In the genomic region with DNA sequence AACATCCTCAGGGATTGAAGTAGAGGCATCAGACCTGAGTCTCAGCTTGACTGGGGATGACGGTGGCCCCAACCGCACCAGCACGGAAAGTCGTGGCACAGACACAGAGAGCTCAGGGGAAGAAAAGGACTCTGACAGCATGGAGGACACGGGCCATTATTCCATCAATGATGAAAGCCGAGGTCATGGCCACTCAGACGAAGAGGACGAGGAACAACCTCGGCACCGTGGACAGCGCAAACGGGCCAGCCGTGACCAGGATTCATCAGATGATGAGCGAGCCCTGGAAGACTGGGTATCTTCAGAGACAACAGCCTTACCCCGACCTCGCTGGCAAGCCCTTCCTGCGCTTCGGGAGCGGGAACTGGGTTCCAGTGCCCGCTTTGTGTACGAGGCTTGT, we compare ENCODE assay signal across 13 mouse cellular contexts. TPM values are rescaled to one million over a fixed set of nuclear protein-coding genes. Genes with fewer than 3 reads are reported as not detected.
"Had no signal": no experiment of that assay in that cellular context is flagged by ENCODE, and none has a peak within 500 bp of the region (broad histone marks: within the 10 kb centered on the region; RNA-seq: fewer than 3 reads in every experiment).

No protein-coding gene starts in this region.

- DNase-seq: liver, postnatal 0 days; lung, postnatal 14 days; right cerebral cortex, postnatal 14 days; thymus, adult 2 months; thymus, postnatal 25 days had no signal

- H3K9ac ChIP-seq: liver, embryonic 12.5 days; liver, postnatal 0 days; lung, embryonic 15.5 days; midbrain, embryonic 12.5 days; stomach, embryonic 15.5 days had no signal

- H3K4me3 ChIP-seq: left cerebral cortex, adult 2 months; limb, embryonic 10.5 days; liver, embryonic 12.5 days; lung, embryonic 15.5 days; midbrain, embryonic 12.5 days; stomach, embryonic 15.5 days had no signal

- H3K27me3 ChIP-seq: liver, embryonic 12.5 days; lung, embryonic 15.5 days; midbrain, embryonic 12.5 days; stomach, embryonic 15.5 days had no signal

- H3K9me3 ChIP-seq: limb, embryonic 10.5 days; liver, embryonic 12.5 days; lung, embryonic 15.5 days; midbrain, embryonic 12.5 days; stomach, embryonic 15.5 days had no signal

- H3K27ac ChIP-seq: left cerebral cortex, adult 2 months; limb, embryonic 10.5 days; liver, embryonic 12.5 days; lung, embryonic 15.5 days; midbrain, embryonic 12.5 days; stomach, embryonic 15.5 days had no signal

- ATAC-seq: liver, embryonic 12.5 days; liver, postnatal 0 days; midbrain, embryonic 16.5 days had no signal

- H3K4me1 ChIP-seq: limb, embryonic 10.5 days; liver, embryonic 12.5 days; lung, embryonic 15.5 days; midbrain, embryonic 12.5 days; stomach, embryonic 15.5 days had no signal

- H3K4me2 ChIP-seq: liver, embryonic 12.5 days; lung, embryonic 15.5 days; midbrain, embryonic 12.5 days; stomach, embryonic 15.5 days had no signal

RNA-seq across cellular contexts. Expression of a gene that starts 47.3 kb away (rescaled TPM):
- total RNA-seq: megakaryocyte-erythroid progenitor cell, adult 5-6 weeks had no signal
